Mouse (Mus musculus): Measurements from ENCODE around the gene Kcnh6.

- TF ChIP-seq CTCF (IDR thresholded peaks at IDR 0.05; ENCODE audit: borderline replicate concordance, control insufficient read depth, extremely low read depth, insufficient read depth, low read length, poor library complexity) (no peak), POLR2A (IDR thresholded peaks at IDR 0.05; ENCODE audit: control insufficient read depth, extremely low read depth, insufficient read depth, low read length, poor library complexity) (no peak)
Measured at GRCm38 (mm10) chr11:106073774-106074173, 65.8 kb downstream of the Kcnh6 start.

All from thymus, adult 2 months (tissue).